In genomic region chr4:114410443-114410842, GRCm38 (mm10) we compare ENCODE assay signal across 9 mouse cellular contexts. TPM values are rescaled to one million over a fixed set of nuclear protein-coding genes. Genes with fewer than 3 reads are reported as not detected.
DNase-seq lines count a peak whose midpoint lies in the region; ATAC-seq and TF ChIP-seq lines count a peak whose summit lies in the region.
"Had no signal": no experiment of that assay in that cellular context is flagged by ENCODE, and none has a peak within 500 bp of the region (broad histone marks: within the 10 kb centered on the region; RNA-seq: fewer than 3 reads in every experiment).

No protein-coding gene starts in this region.

- H3K4me3 ChIP-seq in heart, adult 2 months: peak overlapping the region; percentile 21; the same call in 1 of the 2 replicates
- no peak overlapping the region for H3K4me3 ChIP-seq in hindbrain, postnatal 0 days (ENCODE audit: low read length)
- H3K4me3 ChIP-seq in midbrain, embryonic 12.5 days: no peak overlapping the region

- H3K27ac ChIP-seq in heart, adult 2 months: peak overlapping the region; percentile 50
- no peak overlapping the region for H3K27ac ChIP-seq in hindbrain, postnatal 0 days
- peak overlapping the region; percentile 35 for H3K27ac ChIP-seq in midbrain, embryonic 12.5 days (replicated peaks)
- H3K27ac ChIP-seq: macrophage had no signal

- WGBS in heart, adult 2 months: 29% methylated on average over 11 of the region's 11 CpGs
- 16% methylated on average over 11 of the region's 11 CpGs for WGBS in hindbrain, postnatal 0 days
- 15% methylated on average over 11 of the region's 11 CpGs for WGBS in midbrain, embryonic 12.5 days

- peak overlapping the region; percentile 31 for H3K9ac ChIP-seq in heart, adult 2 months (ENCODE audit: low read depth, low read length)
- H3K9ac ChIP-seq in hindbrain, postnatal 0 days (replicated peaks; ENCODE audit: low read length): no peak overlapping the region
- no peak overlapping the region for H3K9ac ChIP-seq in midbrain, embryonic 12.5 days (replicated peaks)

- peaks cover 2% of the 10 kb centered on the region for H3K36me3 ChIP-seq in heart, adult 2 months (ENCODE audit: control insufficient read depth, insufficient read depth, low read length)
- H3K36me3 ChIP-seq in hindbrain, postnatal 0 days (ENCODE audit: insufficient read depth, low read length): no peaks in the 10 kb centered on the region
- no peaks in the 10 kb centered on the region for H3K36me3 ChIP-seq in midbrain, embryonic 12.5 days

- TF ChIP-seq POLR2A in heart, adult 2 months (IDR thresholded peaks at IDR 0.05; ENCODE audit: insufficient read depth, low read depth, low read length): no peak

- no peak for TF ChIP-seq EP300 in heart, adult 2 months (IDR thresholded peaks at IDR 0.05; ENCODE audit: insufficient read depth, low read depth, low read length)

- no peaks in the 10 kb centered on the region for H3K9me3 ChIP-seq in hindbrain, postnatal 0 days (ENCODE audit: low read length)
- no peaks in the 10 kb centered on the region for H3K9me3 ChIP-seq in midbrain, embryonic 12.5 days

- peak; percentile 21; the same call in 1 of the 2 replicates for ATAC-seq in hindbrain, postnatal 0 days
- 0 out of 2 replicates have a peak, but pooled peaks have one; percentile 27 for ATAC-seq in midbrain, embryonic 12.5 days (ENCODE audit: low FRiP score, low read depth)

- H3K79me2 ChIP-seq in heart, adult 2 months (replicated peaks; ENCODE audit: control insufficient read depth, insufficient read depth, low read length): no peaks in the 10 kb centered on the region

- TF ChIP-seq CTCF in heart, adult 2 months (IDR thresholded peaks at IDR 0.05): no peak
- no peak for TF ChIP-seq CTCF in hindbrain, postnatal 0 days (IDR thresholded peaks at IDR 0.05; ENCODE audit: low read depth)

- no peaks in the 10 kb centered on the region for H3K27me3 ChIP-seq in heart, adult 2 months (ENCODE audit: control insufficient read depth, insufficient read depth, low read length)
- H3K27me3 ChIP-seq in hindbrain, postnatal 0 days (ENCODE audit: insufficient read depth, low read length): 0 out of 2 replicates have a peak, but pooled peaks cover 5% of the 10 kb centered on the region
- H3K27me3 ChIP-seq in midbrain, embryonic 12.5 days: peaks cover 37% of the 10 kb centered on the region

- DNase-seq in heart, adult 2 months: peak in 1 of 2 experiments; percentile 32
- DNase-seq in heart, adult 8-10 months (ENCODE audit: low spot score): no peak
- peak; percentile 50 for DNase-seq in embryo, embryonic 9.5 days (ENCODE audit: extremely low spot score)
- DNase-seq in hindbrain, postnatal 0 days (ENCODE audit: low spot score): no peak
- DNase-seq in left cerebral cortex, postnatal 36 days (ENCODE audit: low spot score in 2 of 2): no peak
- no peak for DNase-seq in cerebellum, adult 8-10 months
- DNase-seq in frontal cortex, postnatal 36 days (ENCODE audit: low spot score in 2 of 2): no peak

- no peak overlapping the region for H3K4me2 ChIP-seq in hindbrain, postnatal 0 days (ENCODE audit: low read depth, low read length)
- peak overlapping the region; percentile 96 for H3K4me2 ChIP-seq in midbrain, embryonic 12.5 days (replicated peaks)

- peaks cover 8% of the 10 kb centered on the region for H3K4me1 ChIP-seq in heart, adult 2 months (ENCODE audit: control insufficient read depth, insufficient read depth, low read length)
- H3K4me1 ChIP-seq in hindbrain, postnatal 0 days (ENCODE audit: insufficient read depth, low read length): peaks cover 9% of the 10 kb centered on the region; the same call in 1 of the 2 replicates
- peaks cover 24% of the 10 kb centered on the region for H3K4me1 ChIP-seq in midbrain, embryonic 12.5 days

- intact Hi-C loops in heart, adult 2 months (cut with DNase I): no loop called here
- intact Hi-C loops in left cerebral cortex, postnatal 36 days (cut with DNase I): no loop called here

RNA-seq across cellular contexts. Expression of gene Trabd2b, which starts 3.9 kb away (rescaled TPM):
- 10 to 100 TPM; 60.1 to 69.8 TPM for total RNA-seq in heart, adult 2 months (2021)
- polyA plus RNA-seq in heart, adult 2 months (2012; rRNA removed): 29.1 and 42.7 TPM in 2 replicates
- 10 to 100 TPM; 62.0 to 82.7 (median 71.5) TPM for total RNA-seq in heart, adult 8-10 months (2022)
- 1.5 and 1.8 TPM in 2 replicates for total RNA-seq in hindbrain, postnatal 0 days (2014; rRNA removed)
- polyA plus RNA-seq in hindbrain, postnatal 0 days (2015; fragmentation: Nextera tagmentation; extraction: Ambion mirVana): 0.59 and 0.65 TPM in 2 replicates
- 1.8 and 2.0 TPM in 2 replicates for polyA plus RNA-seq in midbrain, embryonic 12.5 days (2016; fragmentation: Nextera tagmentation; extraction: Ambion mirVana)
- total RNA-seq in left cerebral cortex, postnatal 36 days (2021): 1 to 10 TPM; 4.4 to 4.9 TPM
- polyA plus RNA-seq: macrophage had no signal

Comparison
In these comparisons a context has a peak if more than half of its experiments do, and no peak if none do; other contexts are left out.
1. RNA of gene Trabd2b, which starts 3.9 kb away (total RNA-seq): 62.0 to 82.7 TPM in heart, adult 8-10 months and 60.1 to 69.8 TPM in heart, adult 2 months; 4.4 to 4.9 TPM in left cerebral cortex, postnatal 36 days and 1.5 to 1.8 TPM in hindbrain, postnatal 0 days; every median in the first group is over 10 times any median in the second.